Mouse (Mus musculus): ENCODE data around the gene Golph3.

DNA sequence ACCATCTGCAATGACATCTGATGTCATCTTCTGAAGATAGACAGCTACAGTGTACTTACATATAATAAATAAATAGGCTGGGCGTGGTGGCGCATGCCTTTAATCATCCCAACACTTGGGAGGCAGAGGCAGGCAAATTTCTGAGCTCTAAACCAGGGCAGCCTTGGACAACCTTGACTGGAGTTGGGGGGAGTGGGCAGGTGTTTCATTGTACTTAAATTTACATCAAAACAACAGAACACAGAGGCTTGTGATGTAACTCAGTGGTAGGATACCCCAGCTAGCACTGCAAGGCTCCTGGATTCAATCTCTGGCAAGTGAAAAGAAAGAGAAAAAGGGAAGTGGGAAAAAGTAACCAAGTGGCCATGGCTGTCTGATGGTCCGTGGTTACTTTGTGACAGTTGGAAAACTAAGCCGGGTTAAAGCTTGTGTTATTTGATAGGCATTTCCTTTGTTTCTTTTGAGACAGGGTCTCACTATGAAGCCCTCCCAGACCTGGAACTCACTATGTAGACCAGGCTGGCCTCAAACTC is 46.1 kb upstream of the Golph3 start:
- no peak for TF ChIP-seq POLR2A (IDR thresholded peaks at IDR 0.05; ENCODE audit: insufficient read length, low read depth)
- TF ChIP-seq MAX (IDR thresholded peaks at IDR 0.05; ENCODE audit: low read depth), result no peak
- TF ChIP-seq POLR2AphosphoS2 (IDR thresholded peaks at IDR 0.05; ENCODE audit: insufficient read length, low read depth), result no peak
- no peak for TF ChIP-seq USF1 (IDR thresholded peaks at IDR 0.05; ENCODE audit: low read depth)
- no peak for TF ChIP-seq E2F4 (IDR thresholded peaks at IDR 0.05; ENCODE audit: insufficient read depth)
- TF ChIP-seq TCF3 (IDR thresholded peaks at IDR 0.05; ENCODE audit: insufficient read length, low read depth), result no peak

Data from myocyte (in vitro differentiated cells).